Mouse (Mus musculus) lung, adult 2 months (tissue): ENCODE measurements around the gene Fam69a.

Experiments used
- CTCF ChIP-seq: fragments of 200-500 bp; IDR thresholded peaks from 2 replicates; pipeline ENCODE4 v1.5.1; 2011; ENCODE audit warnings: mild to moderate bottlenecking, low read length, control low read depth; ENCODE audit not compliant: insufficient read depth
- POLR2A ChIP-seq: fragments of 200-500 bp; IDR thresholded peaks from 2 replicates; pipeline ENCODE4 v1.6.1; 2011; ENCODE audit warnings: low read depth, mild to moderate bottlenecking, control low read depth, low read length, borderline replicate concordance; ENCODE audit errors: extremely low read depth

GRCm38 (mm10) chr5:107939701-107940100, 47.2 kb downstream of the Fam69a start:
- no peak for TF ChIP-seq CTCF
- TF ChIP-seq POLR2A = no peak
